Mouse (Mus musculus) kidney, adult 11 months (tissue): ENCODE results near the gene Cdh26.

ENCODE experiments used
- DNase-seq: peaks from one replicate; pipeline ENCODE4 v3.0.0; 2022

The Cdh26 gene

GRCm38 (mm10) chr2:178430231-178430630, at the start of gene Cdh26:
Cdh26 (plus strand) TSS chr2:178430531.
- no peak for DNase-seq

- no peak for DNase-seq
Measured at GRCm38 (mm10) chr2:178407053-178407815, 23.1 kb upstream of the Cdh26 start, which contains the start of gene Sycp2. Sycp2 (minus strand) TSS chr2:178407685.

GRCm38 (mm10) chr2:178409024-178409423, 21.3 kb upstream of the Cdh26 start:
- no peak for DNase-seq

- DNase-seq: no peak
Measured at GRCm38 (mm10) chr2:178410286-178410685, 20.0 kb upstream of the Cdh26 start.

GRCm38 (mm10) chr2:178412598-178412997, 17.7 kb upstream of the Cdh26 start:
- no peak for DNase-seq

- no peak for DNase-seq
Measured at GRCm38 (mm10) chr2:178413081-178413480, 17.2 kb upstream of the Cdh26 start.

- no peak for DNase-seq
Measured at GRCm38 (mm10) chr2:178413481-178414260, 16.7 kb upstream of the Cdh26 start.

GRCm38 (mm10) chr2:178414261-178415149, 15.8 kb upstream of the Cdh26 start, which contains the start of the genes Ppp1r3d and Fam217b:
Ppp1r3d (minus strand) TSS chr2:178414472.
Fam217b (plus strand) TSS chr2:178414524.
- peak; percentile 35 for DNase-seq

- DNase-seq: no peak
Measured at GRCm38 (mm10) chr2:178415150-178415448, 15.2 kb upstream of the Cdh26 start.

GRCm38 (mm10) chr2:178416427-178416826, 13.9 kb upstream of the Cdh26 start:
- DNase-seq: no peak

- no peak for DNase-seq
Measured at GRCm38 (mm10) chr2:178416970-178417369, 13.4 kb upstream of the Cdh26 start.

GRCm38 (mm10) chr2:178420576-178420975, 9.8 kb upstream of the Cdh26 start:
- DNase-seq: no peak

- DNase-seq: no peak
Measured at GRCm38 (mm10) chr2:178421603-178422002, 8.7 kb upstream of the Cdh26 start.

- DNase-seq: no peak
Measured at GRCm38 (mm10) chr2:178422186-178422585, 8.1 kb upstream of the Cdh26 start.

GRCm38 (mm10) chr2:178423223-178423622, 7.1 kb upstream of the Cdh26 start:
- no peak for DNase-seq

GRCm38 (mm10) chr2:178426229-178426628, 4.1 kb upstream of the Cdh26 start:
- peak; percentile 1 for DNase-seq

GRCm38 (mm10) chr2:178427181-178427580, 3.1 kb upstream of the Cdh26 start:
- no peak for DNase-seq

- no peak for DNase-seq
Measured at GRCm38 (mm10) chr2:178428183-178428582, 2.1 kb upstream of the Cdh26 start.

- no peak for DNase-seq
Measured at GRCm38 (mm10) chr2:178428676-178429075, 1.7 kb upstream of the Cdh26 start.

- DNase-seq: no peak
Measured at GRCm38 (mm10) chr2:178429426-178429825, 905 bp upstream of the Cdh26 start.

GRCm38 (mm10) chr2:178433495-178433894, 3.2 kb downstream of the Cdh26 start:
- DNase-seq: no peak

- no peak for DNase-seq
Measured at GRCm38 (mm10) chr2:178433903-178434302, 3.6 kb downstream of the Cdh26 start.

- DNase-seq: no peak
Measured at GRCm38 (mm10) chr2:178437311-178437710, 7.0 kb downstream of the Cdh26 start.
